Mouse (Mus musculus) myocyte (in vitro differentiated cells): Measurements from ENCODE around the gene Hoxc10. TPM values are rescaled to one million over a fixed set of nuclear protein-coding genes. Genes with fewer than 3 reads are reported as not detected.

Source experiments
- H3K27me3 ChIP-seq: one replicate; pipeline ENCODE4 v1.6.1; 2011; ENCODE audit not compliant: control insufficient read depth, insufficient read depth, insufficient read length
- H3K36me3 ChIP-seq: one replicate; pipeline ENCODE4 v1.6.1; 2011; ENCODE audit not compliant: control insufficient read depth, insufficient read depth
- H3K4me2 ChIP-seq: one replicate; pipeline ENCODE4 v1.6.1; 2011; ENCODE audit warnings: low read depth, control low read depth
- H3K4me3 ChIP-seq: one replicate; pipeline ENCODE4 v1.5.1; 2011; ENCODE audit warnings: mild to moderate bottlenecking, control low read depth, moderate library complexity
- H3K79me2 ChIP-seq: one replicate; pipeline ENCODE4 v1.6.1; 2011; ENCODE audit not compliant: control insufficient read depth, insufficient read depth
- H3ac ChIP-seq: one replicate; pipeline ENCODE4 v1.6.1; 2011; ENCODE audit not compliant: control insufficient read depth, insufficient read length
- CEBPB ChIP-seq: IDR thresholded peaks from 2 replicates; pipeline ENCODE4 v1.6.1; 2011; ENCODE audit warnings: mild to moderate bottlenecking, moderate library complexity; ENCODE audit not compliant: poor library complexity, insufficient read depth, severe bottlenecking
- E2F4 ChIP-seq: IDR thresholded peaks from one replicate; pipeline ENCODE4 v1.6.1; 2011; ENCODE audit warnings: mild to moderate bottlenecking, control low read depth, moderate library complexity; ENCODE audit not compliant: insufficient read depth
- MAX ChIP-seq: IDR thresholded peaks from one replicate; pipeline ENCODE4 v1.6.1; 2011; ENCODE audit warnings: low read depth, mild to moderate bottlenecking, control low read depth
- MYOD1 ChIP-seq, 3 experiments: IDR thresholded peaks; one replicate each; pipeline ENCODE4 v1.6.1; 2011; ENCODE audit warnings: control low read depth in 2 of 3, low read depth in 2 of 3, mild to moderate bottlenecking in 2 of 3, moderate library complexity in 1 of 3; ENCODE audit not compliant: insufficient read length in 2 of 3, control insufficient read depth in 1 of 3
- MYOG ChIP-seq, 3 experiments: IDR thresholded peaks; one replicate each; pipeline ENCODE4 v1.6.1; 2011; ENCODE audit warnings: control low read depth in 2 of 3, low read depth in 2 of 3, mild to moderate bottlenecking in 2 of 3; ENCODE audit not compliant: insufficient read length in 2 of 3, control insufficient read depth in 1 of 3, insufficient read depth in 1 of 3
- POLR2A ChIP-seq: IDR thresholded peaks from one replicate; pipeline ENCODE4 v1.6.1; 2011; ENCODE audit warnings: low read depth, mild to moderate bottlenecking, control low read depth, moderate library complexity; ENCODE audit not compliant: insufficient read length
- POLR2AphosphoS2 ChIP-seq: IDR thresholded peaks from one replicate; pipeline ENCODE4 v1.6.1; 2011; ENCODE audit warnings: low read depth, control low read depth; ENCODE audit not compliant: insufficient read length
- REST ChIP-seq: IDR thresholded peaks from one replicate; pipeline ENCODE4 v1.6.1; 2011; ENCODE audit warnings: mild to moderate bottlenecking, control low read depth, moderate library complexity; ENCODE audit not compliant: insufficient read depth, insufficient read length
- SRF ChIP-seq: IDR thresholded peaks from one replicate; pipeline ENCODE4 v1.6.1; 2011; ENCODE audit warnings: low read depth; ENCODE audit not compliant: control insufficient read depth, insufficient read length
- TCF12 ChIP-seq: IDR thresholded peaks from one replicate; pipeline ENCODE4 v1.6.1; 2011; ENCODE audit warnings: mild to moderate bottlenecking, control low read depth; ENCODE audit not compliant: poor library complexity, insufficient read depth, severe bottlenecking
- TCF3 ChIP-seq: IDR thresholded peaks from one replicate; pipeline ENCODE4 v1.6.1; 2011; ENCODE audit warnings: low read depth, control low read depth; ENCODE audit not compliant: insufficient read length
- USF1 ChIP-seq: IDR thresholded peaks from one replicate; pipeline ENCODE4 v1.6.1; 2011; ENCODE audit warnings: low read depth, mild to moderate bottlenecking, control low read depth, moderate library complexity
- polyA plus RNA-seq: library from polyadenylated mRNA; unstranded; fragments of >200 nt; fragmentation: generic; extraction: Trizol; gene quantifications from one replicate; pipeline ENCODE4 v1.2.1, GENCODE M21; 2012; ENCODE audit warnings: missing spikeins

Gene Hoxc10
- polyA plus RNA-seq, 1 experiment: 43.5 TPM

DNA sequence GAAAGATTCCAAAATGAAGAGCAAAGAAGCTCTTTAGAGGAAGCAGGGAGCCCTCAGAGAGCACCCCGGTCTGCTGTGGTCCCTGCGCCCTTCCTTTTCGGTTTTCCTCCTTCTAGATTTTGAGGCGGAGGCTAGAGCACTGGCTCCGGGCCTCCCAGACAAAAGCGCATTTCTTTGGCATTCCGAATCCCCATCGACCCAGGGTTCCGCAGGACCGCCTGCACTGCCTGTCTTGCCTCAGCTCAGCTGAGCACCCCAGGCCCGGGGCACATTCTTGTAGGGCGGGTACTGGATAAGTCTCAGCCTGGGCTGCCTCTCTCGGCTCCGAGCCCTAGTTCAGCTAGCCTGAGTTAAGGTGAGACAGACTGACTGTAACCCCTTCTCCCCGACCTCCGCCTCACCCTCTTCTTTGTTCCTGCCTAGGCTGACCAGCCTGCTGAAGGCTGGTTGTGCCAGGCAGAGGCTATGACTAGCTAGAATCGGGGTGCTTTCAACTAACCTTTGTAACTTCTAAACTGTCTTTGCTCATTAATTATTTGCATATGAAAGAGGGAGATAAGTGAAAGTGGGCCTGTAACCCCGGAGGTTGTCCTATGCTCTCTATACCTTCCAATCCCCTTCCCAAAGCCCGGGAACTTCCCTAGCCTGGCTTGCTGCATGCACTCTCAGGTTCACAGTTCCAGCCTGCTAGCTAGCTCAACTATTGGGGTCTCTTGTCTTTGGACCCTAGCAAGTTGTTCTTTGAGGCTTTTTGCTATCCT lies 49.0 kb downstream of the Hoxc10 start:
- H3K27me3 ChIP-seq: no peaks in the 10 kb centered on the region
- no peak overlapping the region for H3ac ChIP-seq
- H3K4me2 ChIP-seq: no peak overlapping the region
- no peak for TF ChIP-seq SRF
- no peak for TF ChIP-seq REST
- no peak for TF ChIP-seq MYOG (IDR thresholded peaks at IDR 0.05; ENCODE audit: control insufficient read depth in 1 of 3, insufficient read depth in 1 of 3, insufficient read length in 2 of 3, low read depth in 2 of 3)
- TF ChIP-seq CEBPB: no peak
- TF ChIP-seq E2F4: no peak
- TF ChIP-seq TCF12: no peak
- no peak for TF ChIP-seq POLR2A
- no peak for TF ChIP-seq POLR2AphosphoS2
- no peak for TF ChIP-seq TCF3
- TF ChIP-seq USF1: no peak
- no peak for TF ChIP-seq MYOD1 (IDR thresholded peaks at IDR 0.05; ENCODE audit: control insufficient read depth in 1 of 3, insufficient read length in 2 of 3, low read depth in 2 of 3)
- TF ChIP-seq MAX: no peak
- no peaks in the 10 kb centered on the region for H3K36me3 ChIP-seq
- no peak overlapping the region for H3K4me3 ChIP-seq
- no peaks in the 10 kb centered on the region for H3K79me2 ChIP-seq

DNA sequence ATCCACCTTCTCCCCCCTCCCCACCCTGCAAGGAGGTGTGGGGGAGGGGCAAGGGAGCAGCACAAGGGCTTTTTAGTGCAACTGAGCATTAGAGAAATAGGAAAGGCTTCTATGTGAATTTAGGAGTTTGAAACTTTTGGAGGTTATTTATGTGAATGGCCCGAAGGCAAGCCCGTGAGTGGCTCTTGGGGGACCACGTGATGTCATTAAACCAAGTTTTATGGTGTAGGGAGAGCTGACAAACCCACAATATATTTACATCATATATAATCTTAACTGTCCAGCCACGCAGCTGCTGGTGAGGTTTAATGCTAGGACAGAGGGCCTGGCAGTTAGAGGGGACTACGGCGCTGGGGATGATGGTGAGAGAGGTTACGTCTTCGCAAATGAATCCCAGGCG lies 52.0 kb downstream of the Hoxc10 start, which contains the start of gene Hoxc4:
Gene Hoxc4 (plus strand): TSS at position 299 of the 400 bp plus-strand sequence.
- H3K4me3 ChIP-seq: no peak within 1 kb of the TSS
- H3ac ChIP-seq: no peak within 1 kb of the TSS
- H3K36me3 ChIP-seq: no peaks in the 10 kb centered on the region
- H3K27me3 ChIP-seq: no peaks in the 10 kb centered on the region
- no peaks in the 10 kb centered on the region for H3K79me2 ChIP-seq
- TF ChIP-seq CEBPB (no peak), USF1 (no peak), REST (no peak), MYOG (IDR thresholded peaks at IDR 0.05; ENCODE audit: control insufficient read depth in 1 of 3, insufficient read depth in 1 of 3, insufficient read length in 2 of 3, low read depth in 2 of 3) (no peak), TCF12 (no peak), E2F4 (no peak), POLR2AphosphoS2 (no peak), MAX (no peak), POLR2A (no peak), TCF3 (no peak), SRF (no peak), MYOD1 (IDR thresholded peaks at IDR 0.05; ENCODE audit: control insufficient read depth in 1 of 3, insufficient read length in 2 of 3, low read depth in 2 of 3) (no peak)
- H3K4me2 ChIP-seq: no peak within 1 kb of the TSS

DNA sequence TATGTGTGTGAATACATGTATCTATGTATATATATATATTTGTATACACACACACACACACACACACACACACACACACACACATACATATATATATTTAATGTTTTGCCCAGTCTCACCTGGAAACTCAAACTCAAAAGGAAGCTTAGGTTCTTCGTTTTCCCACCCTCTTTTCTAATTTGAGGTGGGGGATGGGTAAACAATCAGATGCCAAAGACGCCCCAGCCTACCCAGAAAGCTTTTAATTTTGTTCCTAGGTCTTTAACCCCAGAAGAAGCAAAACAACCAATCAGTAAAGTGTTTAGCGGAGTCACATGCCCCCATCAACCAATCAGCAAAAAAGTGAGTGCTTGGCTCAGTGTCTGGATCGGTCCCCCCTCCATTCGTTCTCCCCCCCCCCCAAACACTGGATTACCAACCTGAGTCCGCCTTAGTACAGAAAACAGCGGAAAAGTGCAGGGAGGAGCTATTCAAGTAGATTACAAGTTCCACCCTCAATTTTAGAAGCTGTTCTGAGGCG lies 54.4 kb downstream of the Hoxc10 start:
- no peaks in the 10 kb centered on the region for H3K27me3 ChIP-seq

More for the DNA sequence above, 54.4 kb downstream of the Hoxc10 start:
- Histone ChIP-seq H3K4me3 (no peak overlapping the region), H3K4me2 (no peak overlapping the region), H3K36me3 (no peaks in the 10 kb centered on the region), H3ac (no peak overlapping the region), H3K79me2 (no peaks in the 10 kb centered on the region)
- TF ChIP-seq E2F4 (no peak), USF1 (peak; percentile 63), TCF12 (no peak)

Other genes starting within 250 kb of the Hoxc10 start
- gene Calcoco1, start 244.6 kb upstream of the Hoxc10 start, polyA plus RNA-seq: 117 TPM
- gene Hoxc13, start 45.7 kb upstream of the Hoxc10 start, polyA plus RNA-seq: 5.8 TPM
- 5.6 TPM for gene Hoxc12, start 30.0 kb upstream of the Hoxc10 start, polyA plus RNA-seq
- 20.5 TPM for gene Hoxc11, start 12.4 kb upstream of the Hoxc10 start, polyA plus RNA-seq
- gene Hoxc5, start 647 bp downstream of the Hoxc10 start, polyA plus RNA-seq: 1.2 TPM
- gene Hoxc9, start 9.6 kb downstream of the Hoxc10 start, polyA plus RNA-seq: 10.5 TPM
- 0.71 TPM for gene Hoxc8, start 23.8 kb downstream of the Hoxc10 start, polyA plus RNA-seq
- gene Hoxc6, start 31.5 kb downstream of the Hoxc10 start, polyA plus RNA-seq: 14.0 TPM
- 3.6 TPM for gene Hoxc4, start 52.1 kb downstream of the Hoxc10 start, polyA plus RNA-seq
- 18.6 TPM for gene Smug1, start 200.3 kb downstream of the Hoxc10 start, polyA plus RNA-seq